Mouse (Mus musculus) midbrain, embryonic 16.5 days (tissue): ENCODE measurements at regions not wholly inside any gene's neighbourhood (a gene's known extent, or its start where the extent isn't known, plus 50 kb on each side); places are given as distances from the start of the nearest gene placed in this dataset.
A peak's percentile ranks its signal among the peaks of the same experiment; 100 is the strongest.

Source experiments
- ATAC-seq: fragments of 200-750 bp; cut with Nextera tagmentation; 2 replicates; pipeline ENCODE4 v1.8.0; 2017; ENCODE audit warnings: moderate TSS enrichment
- H3K27ac ChIP-seq: fragments of 300-500 bp; sonication (generic); 2 replicates; pipeline ENCODE4 v1.5.1; 2014; ENCODE audit warnings: mild to moderate bottlenecking, low read length, mixed read lengths
- H3K27me3 ChIP-seq: fragments of 300-500 bp; sonication (generic); 2 replicates; pipeline ENCODE4 v1.6.1; 2014; ENCODE audit warnings: low read depth, low read length, mixed read lengths; ENCODE audit not compliant: control insufficient read depth, insufficient read depth
- H3K36me3 ChIP-seq: fragments of 300-500 bp; sonication (generic); 2 replicates; pipeline ENCODE4 v1.6.1; 2014; ENCODE audit warnings: mild to moderate bottlenecking, low read length, moderate library complexity, mixed read lengths; ENCODE audit not compliant: control insufficient read depth, insufficient read depth
- H3K4me1 ChIP-seq: fragments of 300-500 bp; sonication (generic); 2 replicates; pipeline ENCODE4 v1.6.1; 2014; ENCODE audit warnings: mild to moderate bottlenecking, low read length, mixed read lengths; ENCODE audit not compliant: control insufficient read depth, insufficient read depth
- H3K4me2 ChIP-seq: fragments of 300-500 bp; sonication (generic); 2 replicates; pipeline ENCODE4 v1.6.1; 2014; ENCODE audit warnings: mild to moderate bottlenecking, low read length, mixed read lengths
- H3K4me3 ChIP-seq: fragments of 300-500 bp; sonication (generic); 2 replicates; pipeline ENCODE4 v1.5.1; 2014; ENCODE audit warnings: low read depth, mild to moderate bottlenecking, low read length, moderate library complexity, mixed read lengths
- H3K9ac ChIP-seq: fragments of 300-500 bp; sonication (generic); 2 replicates; pipeline ENCODE4 v1.6.1; 2014; ENCODE audit warnings: low read depth, low read length, mixed read lengths
- H3K9me3 ChIP-seq: fragments of 300-500 bp; sonication (generic); replicated peaks from 2 replicates; pipeline ENCODE4 v1.6.1; 2014; ENCODE audit warnings: mild to moderate bottlenecking, low read length, mixed read lengths; ENCODE audit not compliant: control insufficient read depth, poor library complexity, severe bottlenecking
- WGBS: fragments of 180-500 bp; shearing (Covaris S2); extraction: QIAGEN DNeasy Blood & Tissue Kit; methylation state at CpG from one replicate; pipeline ENCODE4 v1.1.7; 2014; 5-methylcytosine and 5-hydroxymethylcytosine counted together

- 47% methylated on average over 3 of the region's 3 CpGs for WGBS
Observed at GRCm38 (mm10) chr5:111892956-111893355, 159.2 kb downstream of the Gm26897 start.

GRCm38 (mm10) chr5:111893905-111894311 lies 160.2 kb downstream of the Gm26897 start:
- Histone ChIP-seq H3K27me3 (no peaks in the 10 kb centered on the region), H3K9ac (peak overlapping the region; percentile 33; the same call in 1 of the 2 replicates), H3K9me3 (no peaks in the 10 kb centered on the region), H3K4me1 (peaks cover 21% of the 10 kb centered on the region), H3K4me2 (peak overlapping the region; percentile 57), H3K4me3 (peak overlapping the region; percentile 20; the same call in 1 of the 2 replicates), H3K27ac (peak overlapping the region; percentile 61; the same call in 1 of the 2 replicates), H3K36me3 (no peaks in the 10 kb centered on the region)
- under 1% methylated on average over 11 of the region's 11 CpGs for WGBS
- ATAC-seq, result peak; percentile 83

More at GRCm38 (mm10) chr5:111892956-111893355, 159.2 kb downstream of the Gm26897 start:
- Histone ChIP-seq H3K4me3 (no peak overlapping the region), H3K27me3 (no peaks in the 10 kb centered on the region), H3K9ac (0 out of 2 replicates have a peak overlapping the region, but pooled peaks have one; percentile 10), H3K9me3 (no peaks in the 10 kb centered on the region), H3K27ac (no peak overlapping the region), H3K36me3 (no peaks in the 10 kb centered on the region), H3K4me2 (no peak overlapping the region), H3K4me1 (peaks cover 18% of the 10 kb centered on the region)
- ATAC-seq, result no peak

GRCm38 (mm10) chr5:111897568-111897967 lies 163.8 kb downstream of the Gm26897 start:
- Histone ChIP-seq H3K4me2 (no peak overlapping the region), H3K27me3 (peaks cover 3% of the 10 kb centered on the region; the same call in 1 of the 2 replicates), H3K4me3 (no peak overlapping the region), H3K36me3 (no peaks in the 10 kb centered on the region), H3K9ac (no peak overlapping the region), H3K4me1 (peaks cover 19% of the 10 kb centered on the region), H3K9me3 (no peaks in the 10 kb centered on the region), H3K27ac (no peak overlapping the region)
- WGBS, result 67% methylated on average over 4 of the region's 4 CpGs
- ATAC-seq, result no peak

GRCm38 (mm10) chr5:111898482-111898881 lies 164.8 kb downstream of the Gm26897 start:
- H3K9ac ChIP-seq, result no peak overlapping the region
- no peak overlapping the region for H3K4me3 ChIP-seq
- peak overlapping the region; percentile 44; the same call in 1 of the 2 replicates for H3K27ac ChIP-seq
- no peak for ATAC-seq
- H3K4me2 ChIP-seq, result no peak overlapping the region
- H3K4me1 ChIP-seq, result peaks cover 19% of the 10 kb centered on the region
- 19% methylated on average over 12 of the region's 12 CpGs for WGBS
- H3K9me3 ChIP-seq, result no peaks in the 10 kb centered on the region
- no peaks in the 10 kb centered on the region for H3K36me3 ChIP-seq
- peaks cover 4% of the 10 kb centered on the region; the same call in 1 of the 2 replicates for H3K27me3 ChIP-seq

- no peak overlapping the region for H3K9ac ChIP-seq
- H3K36me3 ChIP-seq, result no peaks in the 10 kb centered on the region
- H3K4me2 ChIP-seq, result no peak overlapping the region
- peaks cover 6% of the 10 kb centered on the region; the same call in 1 of the 2 replicates for H3K4me1 ChIP-seq
- H3K27me3 ChIP-seq, result peaks cover 4% of the 10 kb centered on the region; the same call in 1 of the 2 replicates
- peaks cover 6% of the 10 kb centered on the region; the same call in 1 of the 2 replicates for H3K9me3 ChIP-seq
- H3K4me3 ChIP-seq, result no peak overlapping the region
- ATAC-seq, result no peak
- no peak overlapping the region for H3K27ac ChIP-seq
- WGBS, result 29% methylated on average over 5 of the region's 5 CpGs
Observed at GRCm38 (mm10) chr5:111901197-111901596, 167.5 kb downstream of the Gm26897 start.

- Histone ChIP-seq H3K36me3 (no peaks in the 10 kb centered on the region), H3K27me3 (peaks cover 4% of the 10 kb centered on the region; the same call in 1 of the 2 replicates), H3K27ac (no peak overlapping the region), H3K4me3 (no peak overlapping the region), H3K9me3 (peaks cover 6% of the 10 kb centered on the region; the same call in 1 of the 2 replicates), H3K9ac (no peak overlapping the region), H3K4me2 (no peak overlapping the region), H3K4me1 (peaks cover 6% of the 10 kb centered on the region; the same call in 1 of the 2 replicates)
- no peak for ATAC-seq
- 18% methylated on average over 5 of the region's 5 CpGs for WGBS
Observed at GRCm38 (mm10) chr5:111901678-111902077, 168.0 kb downstream of the Gm26897 start.

GRCm38 (mm10) chr5:111908085-111908484 lies 174.4 kb downstream of the Gm26897 start:
- WGBS, result 45% methylated on average over 14 of the region's 14 CpGs
- no peak for ATAC-seq
- Histone ChIP-seq H3K9ac (no peak overlapping the region), H3K4me1 (peaks cover 12% of the 10 kb centered on the region), H3K36me3 (no peaks in the 10 kb centered on the region), H3K27me3 (no peaks in the 10 kb centered on the region), H3K27ac (peak overlapping the region; percentile 31; the same call in 1 of the 2 replicates), H3K4me2 (no peak overlapping the region), H3K4me3 (no peak overlapping the region), H3K9me3 (peaks cover 6% of the 10 kb centered on the region; the same call in 1 of the 2 replicates)

- 56% methylated on average over 8 of the region's 8 CpGs for WGBS
- no peaks in the 10 kb centered on the region for H3K9me3 ChIP-seq
- 0 out of 2 replicates have a peak overlapping the region, but pooled peaks have one; percentile 12 for H3K27ac ChIP-seq
- no peak for ATAC-seq
- no peak overlapping the region for H3K4me3 ChIP-seq
- H3K27me3 ChIP-seq, result no peaks in the 10 kb centered on the region
- no peak overlapping the region for H3K4me2 ChIP-seq
- no peak overlapping the region for H3K9ac ChIP-seq
- no peaks in the 10 kb centered on the region for H3K36me3 ChIP-seq
- H3K4me1 ChIP-seq, result peaks cover 19% of the 10 kb centered on the region
Observed at GRCm38 (mm10) chr5:111910514-111910913, 176.8 kb downstream of the Gm26897 start.

- 0 out of 2 replicates have a peak, but pooled peaks have one; percentile 36 for ATAC-seq
- H3K9ac ChIP-seq, result peak overlapping the region; percentile 15; the same call in 1 of the 2 replicates
Observed at GRCm38 (mm10) chr5:111913354-111913753, 179.6 kb downstream of the Gm26897 start.

More at GRCm38 (mm10) chr5:111913354-111913753, 179.6 kb downstream of the Gm26897 start:
- Histone ChIP-seq H3K4me3 (no peak overlapping the region), H3K27ac (peak overlapping the region; percentile 63), H3K36me3 (no peaks in the 10 kb centered on the region), H3K4me2 (no peak overlapping the region), H3K9me3 (no peaks in the 10 kb centered on the region), H3K4me1 (peaks cover 30% of the 10 kb centered on the region), H3K27me3 (no peaks in the 10 kb centered on the region)
- 15% methylated on average over 7 of the region's 7 CpGs for WGBS
